Mouse (Mus musculus) liver, adult (tissue): ENCODE results near the gene Gcsh.

Source experiments
- GATA4 ChIP-seq: IDR thresholded peaks from 2 replicates; pipeline ENCODE4 v1.6.1; 2014; ENCODE audit warnings: mild to moderate bottlenecking, low read length; ENCODE audit not compliant: insufficient replicate concordance

Gcsh gene

DNA sequence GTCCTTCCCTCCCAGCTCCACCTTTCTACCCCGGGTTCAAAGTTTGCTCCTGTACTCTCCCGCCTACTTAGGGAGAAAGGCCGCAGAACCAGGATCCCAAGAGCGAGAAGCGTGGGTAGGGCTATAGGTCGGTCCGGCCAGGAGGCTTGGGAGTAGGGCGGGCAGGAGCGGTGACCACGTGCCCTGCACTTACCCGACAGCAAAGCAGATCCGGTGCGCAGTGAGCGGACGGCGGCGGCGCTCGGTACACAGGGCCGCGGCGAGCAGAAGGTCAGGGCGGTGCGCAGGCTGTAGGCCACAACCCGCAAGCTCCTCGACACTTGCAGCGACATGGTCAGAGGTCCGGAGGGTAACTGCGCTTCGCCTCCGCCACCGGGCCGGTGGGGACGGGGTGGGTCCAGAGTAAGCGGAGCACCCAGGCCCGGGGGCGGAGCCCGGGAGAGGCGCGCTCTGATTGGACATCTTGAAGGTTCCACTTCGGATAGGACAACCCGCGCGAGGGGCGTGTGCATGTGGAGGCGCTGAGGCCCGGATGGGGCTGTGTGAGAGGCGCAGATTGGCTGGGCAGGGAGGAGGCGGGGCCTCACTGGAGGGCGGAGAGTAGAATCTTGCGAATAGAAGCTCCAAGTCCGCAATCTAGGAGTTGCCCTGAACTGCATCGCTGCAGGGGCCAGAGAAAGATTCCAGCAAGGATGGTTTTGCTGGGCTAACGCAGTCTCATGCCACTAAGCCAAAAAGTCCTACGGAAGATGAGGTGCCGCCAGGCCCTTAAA, at the start of gene Gcsh:
Gene Gcsh (minus strand): TSS at position 443 of the 773 bp plus-strand sequence.
- TF ChIP-seq GATA4 = peak; percentile 53; the same call in 1 of the 2 replicates

DNA sequence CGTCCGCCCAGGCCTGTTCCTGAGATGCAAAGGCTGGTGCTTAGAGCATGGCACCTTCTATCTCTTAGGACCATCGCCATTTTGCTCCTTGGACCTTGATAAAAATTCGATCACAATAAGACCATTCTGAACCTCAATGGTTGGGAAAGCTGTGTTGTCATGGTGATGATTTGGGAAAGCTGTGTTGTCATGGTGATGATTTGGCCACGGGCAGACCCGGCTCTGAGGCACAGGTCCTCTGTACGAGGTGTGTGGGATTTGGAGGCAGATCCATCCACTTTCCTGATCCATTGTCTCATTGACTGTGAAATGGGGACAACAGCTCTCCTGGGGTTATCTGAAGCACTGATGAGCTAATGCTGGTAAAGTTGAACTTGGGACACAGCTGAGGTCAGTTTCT, 46.5 kb upstream of the Gcsh start:
- TF ChIP-seq GATA4 = no peak

DNA sequence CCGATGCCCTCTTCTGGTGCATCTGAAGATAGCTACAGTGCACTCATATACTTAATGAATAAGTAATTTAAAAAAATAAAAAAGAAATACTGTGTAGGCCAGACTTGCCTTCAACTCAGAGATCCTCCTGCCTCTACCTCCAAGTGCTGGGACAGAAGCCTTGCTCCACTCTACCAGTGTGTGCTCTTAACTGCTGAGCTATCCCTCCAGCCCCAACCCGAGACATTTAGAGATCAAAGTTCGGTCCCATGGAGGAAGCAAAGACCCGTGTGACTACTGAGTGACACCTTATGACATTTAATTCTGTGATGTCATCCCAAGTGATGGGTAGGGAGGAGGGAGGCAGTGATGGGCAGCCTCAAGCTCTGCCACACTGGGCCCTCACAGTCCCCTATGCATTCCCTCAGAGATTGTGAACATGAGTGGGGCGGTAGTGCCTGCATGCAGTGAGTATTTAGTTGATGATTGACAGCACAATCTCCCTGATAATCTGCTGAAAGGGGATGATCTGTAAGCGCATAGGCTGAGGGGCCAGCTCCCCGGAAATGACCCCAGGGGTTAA, 44.1 kb upstream of the Gcsh start:
- no peak for TF ChIP-seq GATA4

- no peak for TF ChIP-seq GATA4
Measured at GRCm38 (mm10) chr8:117033393-117033792, 40.1 kb upstream of the Gcsh start.

GRCm38 (mm10) chr8:117032609-117033008, 39.3 kb upstream of the Gcsh start:
- no peak for TF ChIP-seq GATA4

DNA sequence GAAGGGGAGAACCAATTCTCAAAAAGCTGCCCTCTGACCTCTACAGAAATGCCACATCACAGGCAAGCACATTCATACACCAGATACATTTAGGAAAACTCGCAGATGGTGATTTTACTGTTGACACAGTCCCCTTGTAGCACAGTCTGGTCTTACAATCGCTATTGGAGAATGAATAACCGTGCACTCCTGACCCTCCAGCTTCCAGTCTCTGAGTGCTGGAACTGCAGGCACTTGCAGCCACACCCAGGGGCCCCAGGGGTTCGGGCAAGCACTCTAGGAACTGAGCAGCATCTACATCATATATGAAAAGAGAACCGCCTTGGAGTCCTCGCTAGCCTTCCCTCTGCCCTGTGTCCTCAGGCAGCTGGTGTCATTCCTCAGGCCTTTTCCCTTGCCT, 38.1 kb upstream of the Gcsh start:
- TF ChIP-seq GATA4 = no peak

GRCm38 (mm10) chr8:117028686-117029085, 35.3 kb upstream of the Gcsh start:
- no peak for TF ChIP-seq GATA4

DNA sequence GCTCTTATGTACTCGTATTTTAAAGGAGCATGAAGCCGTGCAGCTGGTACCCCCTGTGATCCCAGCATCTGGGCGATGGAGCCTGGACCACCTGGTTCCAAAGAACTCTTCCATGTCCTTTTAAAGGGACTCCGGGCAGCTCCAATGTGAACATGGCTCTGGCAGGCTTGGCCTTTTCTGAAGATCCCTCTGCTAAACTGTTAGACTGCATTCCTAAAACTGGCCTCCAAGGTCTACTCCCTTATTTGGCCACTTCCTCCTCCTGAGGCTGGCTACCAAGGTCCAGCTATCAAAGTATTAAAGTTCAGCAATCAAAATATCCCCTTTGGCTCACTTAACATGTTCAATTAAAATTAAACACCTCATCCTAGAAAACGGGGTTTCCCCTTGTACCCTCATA, 34.3 kb upstream of the Gcsh start:
- no peak for TF ChIP-seq GATA4

GRCm38 (mm10) chr8:117022297-117022993, 29.1 kb upstream of the Gcsh start:
- no peak for TF ChIP-seq GATA4

- no peak for TF ChIP-seq GATA4
Measured at GRCm38 (mm10) chr8:117019323-117020275, 26.3 kb upstream of the Gcsh start.

- TF ChIP-seq GATA4 = no peak
Measured at GRCm38 (mm10) chr8:117017896-117018295, 24.6 kb upstream of the Gcsh start.

DNA sequence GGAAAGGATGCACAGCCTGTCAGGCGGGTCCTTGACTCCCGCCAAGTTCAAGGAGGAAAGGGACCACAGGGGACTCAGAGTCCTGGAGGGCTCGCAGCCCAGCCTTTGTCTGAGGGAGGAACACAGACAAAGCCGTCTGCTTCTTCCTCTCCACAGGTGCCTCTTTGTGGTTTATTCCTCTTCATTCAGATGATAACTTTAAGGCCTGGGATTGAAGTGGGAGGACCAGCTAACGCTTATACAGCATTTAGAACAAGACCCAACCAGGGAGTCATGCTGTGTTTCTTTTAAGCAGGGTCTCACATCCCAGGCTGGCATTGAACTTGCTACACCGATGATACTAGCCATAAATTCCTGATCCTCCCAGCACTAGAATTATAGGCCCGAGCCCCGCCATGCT, 23.7 kb upstream of the Gcsh start:
- TF ChIP-seq GATA4 = no peak

DNA sequence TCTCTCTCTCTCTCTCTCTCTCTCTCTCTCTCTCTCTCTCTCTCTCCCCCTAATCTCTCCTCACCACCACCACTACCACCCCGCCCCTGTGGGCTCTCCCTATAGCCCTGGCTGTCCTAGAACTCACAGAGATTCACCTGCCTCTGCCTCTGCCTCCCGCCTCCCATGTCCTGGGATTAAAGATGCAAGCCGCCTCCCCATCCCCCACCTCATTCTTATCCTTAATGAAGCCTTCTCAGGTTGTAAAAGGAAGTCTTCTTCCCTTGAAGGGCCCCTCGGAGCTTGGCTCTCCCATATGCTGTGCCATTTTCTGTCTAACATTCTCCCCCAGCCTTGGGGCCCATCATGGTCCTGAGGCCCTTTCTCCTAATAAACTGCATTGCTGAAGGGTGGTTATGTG, 22.3 kb upstream of the Gcsh start:
- no peak for TF ChIP-seq GATA4

- TF ChIP-seq GATA4 = no peak
Measured at GRCm38 (mm10) chr8:117011366-117011765, 18.0 kb upstream of the Gcsh start.
